Mouse (Mus musculus) forebrain, embryonic 10.5 days (tissue): ENCODE measurements at regions not wholly inside any gene's neighbourhood (a gene's known extent, or its start where the extent isn't known, plus 50 kb on each side); places are given as distances from the start of the nearest gene placed in this dataset.

ENCODE experiments used
- DNase-seq: peaks from one replicate; pipeline ENCODE4 v3.0.0-alpha.2; 2017; ENCODE audit warnings: low spot score; ENCODE audit errors: extremely low spot score
- H3K27ac ChIP-seq: fragments of 300-500 bp; sonication (generic); 2 replicates; pipeline ENCODE4 v1.5.1; 2016; ENCODE audit warnings: mild to moderate bottlenecking
- H3K27me3 ChIP-seq: fragments of 300-500 bp; sonication (generic); 2 replicates; pipeline ENCODE4 v1.6.1; 2016; ENCODE audit warnings: mild to moderate bottlenecking; ENCODE audit not compliant: poor library complexity, severe bottlenecking
- H3K36me3 ChIP-seq: fragments of 300-500 bp; sonication (generic); replicated peaks from 2 replicates; pipeline ENCODE4 v1.6.1; 2016; ENCODE audit warnings: mild to moderate bottlenecking, moderate library complexity
- H3K4me1 ChIP-seq: fragments of 300-500 bp; sonication (generic); 2 replicates; pipeline ENCODE4 v1.6.1; 2016
- H3K4me3 ChIP-seq: fragments of 300-500 bp; sonication (generic); 2 replicates; pipeline ENCODE4 v1.5.1; 2016; ENCODE audit warnings: mild to moderate bottlenecking, moderate library complexity
- H3K9me3 ChIP-seq: fragments of 300-500 bp; sonication (generic); 2 replicates; pipeline ENCODE4 v1.6.1; 2016; ENCODE audit warnings: mild to moderate bottlenecking, moderate library complexity
- WGBS: fragments of 180-500 bp; shearing (Covaris S2); methylation state at CpG from one replicate; pipeline ENCODE4 v1.1.7; 2016; 5-methylcytosine and 5-hydroxymethylcytosine counted together

GRCm38 (mm10) chr9:61084655-61085230 is 287.4 kb upstream of the Tle3 start:
- Histone ChIP-seq H3K4me3 (no peak overlapping the region), H3K27me3 (peaks cover 54% of the 10 kb centered on the region), H3K9me3 (no peaks in the 10 kb centered on the region), H3K4me1 (peaks cover 24% of the 10 kb centered on the region), H3K36me3 (no peaks in the 10 kb centered on the region), H3K27ac (peak overlapping the region; percentile 41; the same call in 1 of the 2 replicates)
- no peak for DNase-seq
- WGBS = 72% methylated on average over 13 of the region's 13 CpGs

GRCm38 (mm10) chr9:61087035-61087434 is 285.1 kb upstream of the Tle3 start:
- H3K36me3 ChIP-seq = no peaks in the 10 kb centered on the region
- no peak overlapping the region for H3K4me3 ChIP-seq
- DNase-seq = no peak
- H3K9me3 ChIP-seq = no peaks in the 10 kb centered on the region
- peaks cover 15% of the 10 kb centered on the region for H3K4me1 ChIP-seq
- H3K27me3 ChIP-seq = peaks cover 45% of the 10 kb centered on the region
- H3K27ac ChIP-seq = no peak overlapping the region
- 91% methylated on average over 3 of the region's 3 CpGs for WGBS

- Histone ChIP-seq H3K36me3 (no peaks in the 10 kb centered on the region), H3K4me1 (peaks cover 25% of the 10 kb centered on the region), H3K27me3 (peaks cover 28% of the 10 kb centered on the region), H3K27ac (no peak overlapping the region), H3K4me3 (no peak overlapping the region), H3K9me3 (no peaks in the 10 kb centered on the region)
- 91% methylated on average over 2 of the region's 2 CpGs for whole genome bisulfite sequencing
- no peak for DNase-seq
These were observed 283.0 kb upstream of the Tle3 start for GRCm38 (mm10) chr9:61089066-61089686.

GRCm38 (mm10) chr9:61091036-61091435 is 281.1 kb upstream of the Tle3 start:
- H3K27ac ChIP-seq = no peak overlapping the region
- peaks cover 3% of the 10 kb centered on the region; the same call in 1 of the 2 replicates for H3K9me3 ChIP-seq
- no peaks in the 10 kb centered on the region for H3K36me3 ChIP-seq
- DNase-seq = no peak
- no peak overlapping the region for H3K4me3 ChIP-seq
- peaks cover 18% of the 10 kb centered on the region for H3K4me1 ChIP-seq
- peaks cover 13% of the 10 kb centered on the region; the same call in 1 of the 2 replicates for H3K27me3 ChIP-seq
- 89% methylated on average over 2 of the region's 2 CpGs for WGBS

GRCm38 (mm10) chr9:61092834-61093479 is 279.2 kb upstream of the Tle3 start:
- Histone ChIP-seq H3K4me1 (peaks cover 12% of the 10 kb centered on the region), H3K36me3 (no peaks in the 10 kb centered on the region), H3K27ac (no peak overlapping the region), H3K27me3 (peaks cover 25% of the 10 kb centered on the region), H3K9me3 (peaks cover 3% of the 10 kb centered on the region; the same call in 1 of the 2 replicates), H3K4me3 (no peak overlapping the region)
- 91% methylated on average over 13 of the region's 13 CpGs for WGBS
- DNase-seq = no peak

GRCm38 (mm10) chr9:61095069-61095775 is 276.9 kb upstream of the Tle3 start:
- WGBS = 93% methylated on average over 2 of the region's 2 CpGs
- Histone ChIP-seq H3K27me3 (peaks cover 43% of the 10 kb centered on the region), H3K9me3 (peaks cover 3% of the 10 kb centered on the region; the same call in 1 of the 2 replicates), H3K4me1 (peaks cover 23% of the 10 kb centered on the region), H3K27ac (no peak overlapping the region), H3K4me3 (no peak overlapping the region), H3K36me3 (no peaks in the 10 kb centered on the region)
- no peak for DNase-seq

GRCm38 (mm10) chr9:61101741-61102450 is 270.3 kb upstream of the Tle3 start:
- 22% methylated on average over 7 of the region's 7 CpGs for WGBS
- H3K9me3 ChIP-seq = no peaks in the 10 kb centered on the region
- no peaks in the 10 kb centered on the region for H3K36me3 ChIP-seq
- peaks cover 72% of the 10 kb centered on the region for H3K27me3 ChIP-seq
- peaks cover 65% of the 10 kb centered on the region for H3K4me1 ChIP-seq
- H3K4me3 ChIP-seq = 0 out of 2 replicates have a peak overlapping the region, but pooled peaks have one; percentile 4
- H3K27ac ChIP-seq = peak overlapping the region; percentile 84
- DNase-seq = peak; percentile 56

GRCm38 (mm10) chr9:61102451-61103358 is 269.5 kb upstream of the Tle3 start:
- no peaks in the 10 kb centered on the region for H3K9me3 ChIP-seq
- peak; percentile 79 for DNase-seq
- no peaks in the 10 kb centered on the region for H3K36me3 ChIP-seq
- 33% methylated on average over 24 of the region's 24 CpGs for WGBS
- H3K27ac ChIP-seq = peak overlapping the region; percentile 84
- 0 out of 2 replicates have a peak overlapping the region, but pooled peaks have one; percentile 4 for H3K4me3 ChIP-seq
- H3K4me1 ChIP-seq = peaks cover 73% of the 10 kb centered on the region
- H3K27me3 ChIP-seq = peaks cover 70% of the 10 kb centered on the region

- Histone ChIP-seq H3K27me3 (peaks cover 66% of the 10 kb centered on the region), H3K36me3 (no peaks in the 10 kb centered on the region), H3K4me1 (peaks cover 66% of the 10 kb centered on the region), H3K27ac (peak overlapping the region; percentile 12), H3K9me3 (no peaks in the 10 kb centered on the region), H3K4me3 (no peak overlapping the region)
- 81% methylated on average over 15 of the region's 15 CpGs for WGBS
- no peak for DNase-seq
These were observed 266.5 kb upstream of the Tle3 start for GRCm38 (mm10) chr9:61105550-61106280.

- H3K9me3 ChIP-seq = no peaks in the 10 kb centered on the region
- H3K27ac ChIP-seq = no peak overlapping the region
- DNase-seq = no peak
- H3K4me3 ChIP-seq = no peak overlapping the region
- peaks cover 53% of the 10 kb centered on the region for H3K4me1 ChIP-seq
- peaks cover 78% of the 10 kb centered on the region for H3K27me3 ChIP-seq
- WGBS = 91% methylated on average over 5 of the region's 5 CpGs
- no peaks in the 10 kb centered on the region for H3K36me3 ChIP-seq
These were observed 262.5 kb upstream of the Tle3 start for GRCm38 (mm10) chr9:61109519-61110285.
